Mouse (Mus musculus) Patski (cell line): ENCODE measurements at regions not wholly inside any gene's neighbourhood (a gene's known extent, or its start where the extent isn't known, plus 50 kb on each side); places are given as distances from the start of the nearest gene placed in this dataset.

Source experiments
- ATAC-seq: fragments of 100-300 bp; one replicate; pipeline ENCODE4 v1.8.0; 2021
- CTCF ChIA-PET: fragments of 350-600 bp; sonication (Branson Sonifier 250); formaldehyde crosslinking; loops from one replicate; lab custom pipeline; 2022; ENCODE audit warnings: inconsistent platforms; lab: Charles Lee
- POLR2A ChIA-PET: fragments of 350-600 bp; sonication (Branson Sonifier 250); formaldehyde crosslinking; loops from one replicate; lab custom pipeline; 2022; ENCODE audit warnings: antibody characterized with exemption, inconsistent platforms; lab: Charles Lee
- DNase-seq: peaks from one replicate; pipeline ENCODE4 v3.0.0-alpha.2; 2011; ENCODE audit warnings: low read depth, low spot score
- H3K27me3 ChIP-seq: fragments of 371-371 bp; one replicate; pipeline ENCODE4 v1.5.1; 2021
- CTCF ChIP-seq: fragments of 100-300 bp; IDR thresholded peaks from one replicate; pipeline ENCODE4 v1.5.1; 2021
- in situ Hi-C: fragments of 300-500 bp; cut with MboI; formaldehyde crosslinking; loops from 3 replicates; pipeline ENCODE4 v1.11.1; 2018; ENCODE audit warnings: low pct_unique_long_range_greater_than_20kb, mixed read lengths

GRCm38 (mm10) chr12:96419104-96419503, 727.1 kb downstream of the Flrt2 start:
- in situ Hi-C loops, result no loop called here
- ATAC-seq (no peak), DNase-seq (no peak)
- POLR2A ChIA-PET, result no interaction called here
- TF ChIP-seq CTCF, result no peak
- CTCF ChIA-PET, result no interaction called here
- no peaks in the 10 kb centered on the region for H3K27me3 ChIP-seq

GRCm38 (mm10) chr12:96419567-96419966, 727.5 kb downstream of the Flrt2 start:
- ATAC-seq (no peak), DNase-seq (no peak)
- no peak for TF ChIP-seq CTCF
- in situ Hi-C loops, result no loop called here
- ChIA-PET CTCF (no interaction called here), POLR2A (no interaction called here)
- no peaks in the 10 kb centered on the region for H3K27me3 ChIP-seq

- no peak for TF ChIP-seq CTCF
- DNase-seq (no peak), ATAC-seq (no peak)
- POLR2A ChIA-PET, result no interaction called here
- H3K27me3 ChIP-seq, result no peaks in the 10 kb centered on the region
- CTCF ChIA-PET, result no interaction called here
- in situ Hi-C loops, result no loop called here
Observed at GRCm38 (mm10) chr12:96427589-96427988, 735.6 kb downstream of the Flrt2 start.

- in situ Hi-C loops, result no loop called here
- ChIA-PET CTCF (no interaction called here), POLR2A (no interaction called here)
- ATAC-seq (no peak), DNase-seq (no peak)
- no peak for TF ChIP-seq CTCF
- H3K27me3 ChIP-seq, result no peaks in the 10 kb centered on the region
Observed at GRCm38 (mm10) chr12:96442546-96442945, 750.5 kb downstream of the Flrt2 start.

- in situ Hi-C loops, result no loop called here
- no peak for TF ChIP-seq CTCF
- no peaks in the 10 kb centered on the region for H3K27me3 ChIP-seq
- POLR2A ChIA-PET, result no interaction called here
- ATAC-seq, result no peak
- CTCF ChIA-PET, result no interaction called here
- DNase-seq, result no peak
Observed at GRCm38 (mm10) chr12:96453374-96453773, 761.3 kb downstream of the Flrt2 start.

- TF ChIP-seq CTCF, result no peak
- ChIA-PET POLR2A (no interaction called here), CTCF (no interaction called here)
- no peak for ATAC-seq
- no peak for DNase-seq
- in situ Hi-C loops, result no loop called here
- H3K27me3 ChIP-seq, result no peaks in the 10 kb centered on the region
Observed at GRCm38 (mm10) chr12:96476344-96476743, 784.3 kb downstream of the Flrt2 start.

- in situ Hi-C loops, result no loop called here
- ATAC-seq, result no peak
- ChIA-PET POLR2A (no interaction called here), CTCF (no interaction called here)
- H3K27me3 ChIP-seq, result no peaks in the 10 kb centered on the region
- DNase-seq, result no peak
- TF ChIP-seq CTCF, result no peak
Observed at GRCm38 (mm10) chr12:96488448-96488960, 796.5 kb downstream of the Flrt2 start.

GRCm38 (mm10) chr12:96509658-96510057, 817.6 kb downstream of the Flrt2 start:
- TF ChIP-seq CTCF, result no peak
- in situ Hi-C loops, result no loop called here
- ChIA-PET CTCF (no interaction called here), POLR2A (interaction anchor here (0.6 kb wide), 1 partner anchor 18 kb away, joined by 3 read pairs; no protein-coding TSS in a partner anchor)
- H3K27me3 ChIP-seq, result no peaks in the 10 kb centered on the region
- ATAC-seq (no peak), DNase-seq (no peak)

- in situ Hi-C loops, result no loop called here
- H3K27me3 ChIP-seq, result no peaks in the 10 kb centered on the region
- no peak for TF ChIP-seq CTCF
- CTCF ChIA-PET, result no interaction called here
- ATAC-seq, result no peak
- no peak for DNase-seq
- POLR2A ChIA-PET, result no interaction called here
Observed at GRCm38 (mm10) chr12:96558824-96559223, 866.8 kb downstream of the Flrt2 start.

GRCm38 (mm10) chr12:96594845-96595244, 902.8 kb downstream of the Flrt2 start:
- H3K27me3 ChIP-seq, result no peaks in the 10 kb centered on the region
- TF ChIP-seq CTCF, result no peak
- ChIA-PET POLR2A (no interaction called here), CTCF (no interaction called here)
- in situ Hi-C loops, result no loop called here
- DNase-seq, result no peak
- ATAC-seq, result no peak

- POLR2A ChIA-PET, result no interaction called here
- DNase-seq (no peak), ATAC-seq (no peak)
- H3K27me3 ChIP-seq, result no peaks in the 10 kb centered on the region
- CTCF ChIA-PET, result no interaction called here
- in situ Hi-C loops, result no loop called here
- no peak for TF ChIP-seq CTCF
Observed at GRCm38 (mm10) chr12:96615134-96615533, 923.1 kb downstream of the Flrt2 start.

GRCm38 (mm10) chr12:96615850-96616249, 923.8 kb downstream of the Flrt2 start:
- DNase-seq (no peak), ATAC-seq (no peak)
- CTCF ChIA-PET, result no interaction called here
- no peaks in the 10 kb centered on the region for H3K27me3 ChIP-seq
- TF ChIP-seq CTCF, result no peak
- POLR2A ChIA-PET, result no interaction called here
- in situ Hi-C loops, result no loop called here
